In genomic region chr7:144838522-144839503, GRCm38 (mm10) we compare ENCODE assay signal across 7 mouse cellular contexts. TPM values are rescaled to one million over a fixed set of nuclear protein-coding genes. Genes with fewer than 3 reads are reported as not detected.
A peak's percentile ranks its signal among the peaks of the same experiment; 100 is the strongest.
DNase-seq lines count a peak whose midpoint lies in the region; ATAC-seq and TF ChIP-seq lines count a peak whose summit lies in the region.

No protein-coding gene starts in this region.

- peaks cover 6% of the 10 kb centered on the region; the same call in 1 of the 2 replicates for H3K4me1 ChIP-seq in heart, embryonic 16.5 days (ENCODE audit: control insufficient read depth, insufficient read depth, low read length)
- H3K4me1 ChIP-seq in stomach, postnatal 0 days (replicated peaks; ENCODE audit: control insufficient read depth, insufficient read depth) = no peaks in the 10 kb centered on the region

- DNase-seq in layer of hippocampus, adult 2 months (ENCODE audit: low spot score in 2 of 2) = no peak
- no peak for DNase-seq in layer of hippocampus, adult 18-20 months (ENCODE audit: low spot score in 2 of 2)
- DNase-seq in embryo, embryonic 10.5 days (ENCODE audit: low spot score) = peak; percentile 59
- DNase-seq in stomach, postnatal 0 days (ENCODE audit: low spot score) = no peak
- DNase-seq in gastrocnemius, postnatal 25 days = no peak

- peaks cover 79% of the 10 kb centered on the region for H3K27me3 ChIP-seq in heart, embryonic 16.5 days (ENCODE audit: control insufficient read depth, insufficient read depth, low read length)
- H3K27me3 ChIP-seq in stomach, postnatal 0 days (ENCODE audit: control insufficient read depth, insufficient read depth, low read length) = peaks cover 33% of the 10 kb centered on the region

- TF ChIP-seq EP300 in stomach, postnatal 0 days (optimal IDR thresholded peaks at IDR 0.05) = no peak

- H3K4me3 ChIP-seq in layer of hippocampus, adult 2 months = peak overlapping the region; percentile 29
- peak overlapping the region; percentile 51 for H3K4me3 ChIP-seq in heart, embryonic 16.5 days (ENCODE audit: low read length)
- peak overlapping the region; percentile 33 for H3K4me3 ChIP-seq in stomach, postnatal 0 days (ENCODE audit: low read depth, low read length)

- no peaks in the 10 kb centered on the region for H3K9me3 ChIP-seq in heart, embryonic 16.5 days (replicated peaks; ENCODE audit: control insufficient read depth, low read length)
- no peaks in the 10 kb centered on the region for H3K9me3 ChIP-seq in stomach, postnatal 0 days (ENCODE audit: control insufficient read depth, low read length)

- WGBS in heart, embryonic 16.5 days = under 1% methylated on average over 94 of the region's 94 CpGs
- WGBS in stomach, postnatal 0 days = under 1% methylated on average over 93 of the region's 94 CpGs

- H3K9ac ChIP-seq in heart, embryonic 16.5 days (ENCODE audit: low read length) = no peak overlapping the region; the same call in 1 of the 2 replicates
- H3K9ac ChIP-seq in stomach, postnatal 0 days (ENCODE audit: low read length) = no peak overlapping the region

- H3K36me3 ChIP-seq in heart, embryonic 16.5 days (ENCODE audit: control insufficient read depth, insufficient read depth) = no peaks in the 10 kb centered on the region
- no peaks in the 10 kb centered on the region for H3K36me3 ChIP-seq in stomach, postnatal 0 days (ENCODE audit: control insufficient read depth, insufficient read depth, low read length)

- H3K27ac ChIP-seq in layer of hippocampus, adult 2 months = no peak overlapping the region
- H3K27ac ChIP-seq in heart, embryonic 16.5 days (ENCODE audit: low read length) = no peak overlapping the region
- no peak overlapping the region for H3K27ac ChIP-seq in stomach, postnatal 0 days (replicated peaks)

- peak overlapping the region; percentile 58 for H3K4me2 ChIP-seq in heart, embryonic 16.5 days (ENCODE audit: low read depth, low read length)
- H3K4me2 ChIP-seq in stomach, postnatal 0 days (replicated peaks; ENCODE audit: low read depth) = peak overlapping the region; percentile 55

- no peak; the same call in 1 of the 2 replicates for ATAC-seq in heart, embryonic 16.5 days (replicated peaks; ENCODE audit: extremely low read depth, insufficient read depth, low FRiP score)
- ATAC-seq in megakaryocyte progenitor cell, adult 5-6 weeks (replicated peaks; ENCODE audit: poor library complexity) = peak; percentile 41
- no peak; the same call in 1 of the 2 replicates for ATAC-seq in stomach, postnatal 0 days (ENCODE audit: low FRiP score, low TSS enrichment)

- no peak for TF ChIP-seq CTCF in layer of hippocampus, adult 2 months (conservative IDR thresholded peaks at IDR 0.05)
- no peak for TF ChIP-seq CTCF in stomach, postnatal 0 days (IDR thresholded peaks at IDR 0.05; ENCODE audit: low read depth)

RNA-seq across cellular contexts. Expression of gene Fgf3, which starts 0.9 kb away (rescaled TPM):
- under 1 TPM in 1 of 2 experiments, not detected in 1; 0.31 TPM for total RNA-seq in layer of hippocampus, adult 2 months (2021)
- total RNA-seq in layer of hippocampus, adult 18-20 months (2021) = not detected
- polyA plus RNA-seq in heart, embryonic 16.5 days (2015; fragmentation: Nextera tagmentation; extraction: Ambion mirVana) = 0.20 and 0.79 TPM in 2 replicates
- 1.0 and 2.1 TPM in 2 replicates for total RNA-seq in megakaryocyte progenitor cell, adult 5-6 weeks (2015)
- total RNA-seq in megakaryocyte progenitor cell, adult 5-6 weeks (2017) = 0.37 and 1.4 TPM in 2 replicates
- polyA plus RNA-seq in stomach, postnatal 0 days (2015; fragmentation: Nextera tagmentation; extraction: Ambion mirVana) = 0.47 and 1.1 TPM in 2 replicates
- total RNA-seq in gastrocnemius, postnatal 25 days (2021) = not detected

RNA-seq across cellular contexts. Expression of gene Fgf4, which starts 8.4 kb away (rescaled TPM):
- total RNA-seq in layer of hippocampus, adult 2 months (2021) = not detected
- not detected for total RNA-seq in layer of hippocampus, adult 18-20 months (2021)
- polyA plus RNA-seq in heart, embryonic 16.5 days (2015; fragmentation: Nextera tagmentation; extraction: Ambion mirVana) = 0.04 TPM in 1 of 2 replicates, not detected in the other
- total RNA-seq in megakaryocyte progenitor cell, adult 5-6 weeks (2015) = not detected in 2 replicates
- not detected in 2 replicates for total RNA-seq in megakaryocyte progenitor cell, adult 5-6 weeks (2017)
- polyA plus RNA-seq in stomach, postnatal 0 days (2015; fragmentation: Nextera tagmentation; extraction: Ambion mirVana) = not detected in 2 replicates
- total RNA-seq in gastrocnemius, postnatal 25 days (2021) = under 1 TPM in 1 of 2 experiments, not detected in 1; 0.27 TPM

RNA-seq across cellular contexts. Expression of gene Fgf15, which starts 57.5 kb away (rescaled TPM):
- total RNA-seq in layer of hippocampus, adult 2 months (2021) = not detected
- not detected for total RNA-seq in layer of hippocampus, adult 18-20 months (2021)
- 0.20 TPM in 1 of 2 replicates, not detected in the other for polyA plus RNA-seq in heart, embryonic 16.5 days (2015; fragmentation: Nextera tagmentation; extraction: Ambion mirVana)
- not detected in 2 replicates for total RNA-seq in megakaryocyte progenitor cell, adult 5-6 weeks (2015)
- total RNA-seq in megakaryocyte progenitor cell, adult 5-6 weeks (2017) = not detected in 2 replicates
- polyA plus RNA-seq in stomach, postnatal 0 days (2015; fragmentation: Nextera tagmentation; extraction: Ambion mirVana) = not detected in 2 replicates
- total RNA-seq in gastrocnemius, postnatal 25 days (2021) = not detected
